Mouse (Mus musculus) intestine, postnatal 0 days (tissue): ENCODE data around the gene Sh3bp4. TPM values are rescaled to one million over a fixed set of nuclear protein-coding genes. Genes with fewer than 3 reads are reported as not detected.

Experiments
- ATAC-seq: fragments of 200-750 bp; cut with Nextera tagmentation; 2 replicates; pipeline ENCODE4 v1.8.0; 2017; ENCODE audit warnings: mild to moderate bottlenecking, moderate TSS enrichment, moderate library complexity
- H3K27ac ChIP-seq: fragments of 300-500 bp; sonication (generic); 2 replicates; pipeline ENCODE4 v1.5.1; 2014; ENCODE audit warnings: mild to moderate bottlenecking, low read depth, low read length, moderate library complexity
- H3K27me3 ChIP-seq: fragments of 300-500 bp; sonication (generic); replicated peaks from 2 replicates; pipeline ENCODE4 v1.6.1; 2014; ENCODE audit warnings: low read length, mixed read lengths; ENCODE audit not compliant: control insufficient read depth, insufficient read depth
- H3K36me3 ChIP-seq: fragments of 300-500 bp; sonication (generic); 2 replicates; pipeline ENCODE4 v1.6.1; 2014; ENCODE audit warnings: mild to moderate bottlenecking, moderate library complexity; ENCODE audit not compliant: control insufficient read depth, insufficient read depth
- H3K4me1 ChIP-seq: fragments of 300-500 bp; sonication (generic); replicated peaks from 2 replicates; pipeline ENCODE4 v1.6.1; 2014; ENCODE audit warnings: antibody characterized with exemption, low read length, mixed read lengths; ENCODE audit not compliant: control insufficient read depth, insufficient read depth
- H3K4me2 ChIP-seq: fragments of 300-500 bp; sonication (generic); replicated peaks from 2 replicates; pipeline ENCODE4 v1.6.1; 2014; ENCODE audit warnings: low read depth, mild to moderate bottlenecking, moderate library complexity
- H3K4me3 ChIP-seq: fragments of 300-500 bp; sonication (generic); 2 replicates; pipeline ENCODE4 v1.5.1; 2014; ENCODE audit warnings: low read depth, low read length
- H3K9ac ChIP-seq: fragments of 300-500 bp; sonication (generic); 2 replicates; pipeline ENCODE4 v1.6.1; 2014; ENCODE audit warnings: mild to moderate bottlenecking, low read depth, low read length
- H3K9me3 ChIP-seq: fragments of 300-500 bp; sonication (generic); 2 replicates; pipeline ENCODE4 v1.6.1; 2016; ENCODE audit warnings: mixed run types; ENCODE audit not compliant: control insufficient read depth
- CTCF ChIP-seq: sonication (generic); IDR thresholded peaks from 2 replicates; pipeline ENCODE4 v1.5.1; 2016; ENCODE audit warnings: low read depth, mild to moderate bottlenecking, control low read depth, antibody characterized with exemption, moderate library complexity
- WGBS: fragments of 180-500 bp; shearing (Covaris S2); extraction: QIAGEN DNeasy Blood & Tissue Kit; methylation state at CpG from one replicate; pipeline ENCODE4 v1.1.7; 2014; 5-methylcytosine and 5-hydroxymethylcytosine counted together
- polyA plus RNA-seq: library from polyadenylated mRNA; unstranded; fragments of >200 nt; fragmentation: Nextera tagmentation; extraction: Ambion mirVana; gene quantifications from 2 replicates; pipeline ENCODE4 v1.2.1, GENCODE M21; 2015

Gene Sh3bp4
- polyA plus RNA-seq, 1 experiment from 2014 or later, result 6.1 TPM

DNA sequence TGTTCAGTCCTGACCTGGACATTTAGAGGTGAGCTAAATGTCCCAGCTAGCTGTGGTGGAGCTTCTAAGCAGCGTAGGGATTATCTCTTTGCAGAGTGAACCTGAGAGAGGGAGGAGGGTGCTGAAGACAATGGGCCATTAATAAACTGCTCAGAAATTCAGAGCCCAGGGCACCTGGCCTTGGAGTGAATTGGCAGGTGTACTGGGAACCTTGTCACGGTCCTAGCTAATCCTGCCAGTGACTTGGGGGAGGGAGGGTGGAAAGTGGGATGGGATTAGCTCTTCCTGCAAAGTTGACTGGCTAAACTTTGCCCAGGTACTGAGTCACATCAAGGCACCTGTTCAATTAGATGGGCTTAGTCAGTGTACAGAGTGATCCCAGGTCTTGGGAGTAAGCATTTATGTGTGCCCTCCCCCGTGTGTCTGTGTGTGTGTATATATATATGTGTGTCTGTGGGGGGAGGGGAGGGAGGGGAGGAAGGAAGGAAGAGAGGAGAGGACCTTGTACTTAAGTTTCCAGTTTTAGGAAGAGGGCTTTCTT lies 18.6 kb downstream of the Sh3bp4 start:
- Histone ChIP-seq H3K9me3 (no peaks in the 10 kb centered on the region), H3K36me3 (no peaks in the 10 kb centered on the region), H3K4me2 (no peak overlapping the region), H3K4me3 (no peak overlapping the region), H3K27me3 (no peaks in the 10 kb centered on the region), H3K27ac (no peak overlapping the region), H3K4me1 (peaks cover 21% of the 10 kb centered on the region), H3K9ac (no peak overlapping the region)
- 22% methylated on average over 3 of the region's 3 CpGs for WGBS
- peak; percentile 61 for ATAC-seq
- no peak for TF ChIP-seq CTCF

DNA sequence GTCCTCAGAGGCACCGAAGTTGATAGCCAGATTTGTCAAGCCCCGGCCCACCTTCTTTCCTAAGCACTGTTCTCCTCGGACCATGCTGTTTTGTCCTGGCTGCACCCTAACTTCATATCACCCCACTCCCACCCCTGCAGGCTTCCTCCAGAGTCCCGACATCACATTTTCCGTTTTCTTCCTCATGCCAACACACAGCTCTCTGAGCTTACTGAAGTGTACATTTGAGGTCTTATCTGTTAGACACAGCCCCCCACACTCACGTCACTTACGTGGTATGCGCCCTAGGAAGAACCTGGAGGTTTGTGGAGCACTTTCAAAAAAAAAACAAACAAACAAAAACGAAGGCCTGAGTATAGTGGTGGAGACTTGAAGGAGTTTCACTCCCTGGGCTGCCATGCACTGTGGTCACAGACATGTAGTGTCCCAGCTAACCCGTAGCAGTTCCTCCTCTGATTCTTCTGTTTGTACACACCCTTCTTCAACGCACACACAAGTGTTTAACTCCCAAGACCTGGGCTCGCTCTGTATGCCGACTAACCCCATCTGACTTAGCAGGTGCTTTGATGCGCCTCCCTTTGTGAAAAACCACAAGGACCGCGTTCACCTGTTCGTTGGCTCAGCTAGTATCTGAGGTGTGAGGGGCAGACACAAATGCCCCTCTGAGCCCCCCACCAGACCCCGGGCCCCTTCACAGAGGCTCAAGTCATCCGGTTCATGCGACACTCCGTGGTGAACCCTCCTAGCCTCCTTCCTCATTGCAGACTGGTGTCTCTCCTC lies 19.8 kb downstream of the Sh3bp4 start:
- H3K9ac ChIP-seq, result no peak overlapping the region
- no peaks in the 10 kb centered on the region for H3K36me3 ChIP-seq
- WGBS, result 55% methylated on average over 21 of the region's 21 CpGs
- no peak overlapping the region for H3K4me3 ChIP-seq
- no peaks in the 10 kb centered on the region for H3K27me3 ChIP-seq
- peaks cover 21% of the 10 kb centered on the region for H3K4me1 ChIP-seq
- TF ChIP-seq CTCF, result no peak
- ATAC-seq, result no peak
- no peaks in the 10 kb centered on the region for H3K9me3 ChIP-seq
- H3K4me2 ChIP-seq, result no peak overlapping the region
- H3K27ac ChIP-seq, result no peak overlapping the region

DNA sequence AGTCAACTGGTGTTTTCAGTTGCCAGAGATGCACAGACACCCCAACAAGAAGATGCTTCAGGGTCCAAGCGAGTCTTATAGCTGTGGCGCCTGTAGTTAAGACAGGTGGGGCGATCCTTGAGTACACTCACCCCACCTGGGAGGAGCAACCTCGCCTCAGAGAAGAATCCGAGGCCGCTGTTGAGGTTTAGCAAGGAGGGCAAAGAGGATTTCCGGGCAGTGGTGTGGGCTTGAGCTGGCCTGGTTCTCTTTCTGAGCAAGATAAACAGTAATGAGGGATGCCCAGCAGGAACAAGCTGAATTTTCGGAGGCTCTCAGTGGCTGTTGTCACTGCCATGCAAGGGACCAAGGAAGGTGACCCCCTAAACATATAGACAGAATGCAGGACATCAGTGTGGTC lies 20.5 kb downstream of the Sh3bp4 start:
- 47% methylated on average over 8 of the region's 8 CpGs for WGBS
- Histone ChIP-seq H3K4me3 (no peak overlapping the region), H3K36me3 (no peaks in the 10 kb centered on the region), H3K27ac (no peak overlapping the region), H3K4me1 (peaks cover 21% of the 10 kb centered on the region), H3K4me2 (no peak overlapping the region), H3K9me3 (no peaks in the 10 kb centered on the region), H3K9ac (no peak overlapping the region), H3K27me3 (no peaks in the 10 kb centered on the region)
- ATAC-seq, result peak; percentile 25; the same call in 1 of the 2 replicates
- no peak for TF ChIP-seq CTCF

DNA sequence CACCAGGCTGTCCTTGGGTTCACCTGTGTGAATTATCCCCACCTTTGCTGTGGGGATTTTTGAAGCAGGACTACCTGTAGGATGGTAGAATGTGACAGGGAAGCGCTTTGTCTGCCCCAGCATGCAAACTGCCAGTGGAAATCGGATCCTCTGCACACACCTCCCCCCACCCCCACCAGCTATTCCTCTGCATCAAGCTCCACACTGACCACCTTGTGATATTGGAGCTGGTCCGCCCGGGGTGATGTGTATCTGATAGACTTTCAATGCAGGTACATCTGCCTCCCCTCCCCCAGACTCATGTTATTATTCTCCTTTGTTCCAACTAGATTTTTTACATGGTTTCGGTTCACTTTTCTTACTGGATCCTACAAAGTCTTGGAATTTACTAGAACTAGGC lies 21.8 kb downstream of the Sh3bp4 start:
- Histone ChIP-seq H3K36me3 (no peaks in the 10 kb centered on the region), H3K9me3 (no peaks in the 10 kb centered on the region), H3K4me3 (no peak overlapping the region), H3K27ac (no peak overlapping the region), H3K27me3 (no peaks in the 10 kb centered on the region), H3K4me2 (no peak overlapping the region), H3K9ac (no peak overlapping the region), H3K4me1 (peaks cover 21% of the 10 kb centered on the region)
- ATAC-seq, result no peak
- WGBS, result 61% methylated on average over 5 of the region's 5 CpGs
- TF ChIP-seq CTCF, result no peak

DNA sequence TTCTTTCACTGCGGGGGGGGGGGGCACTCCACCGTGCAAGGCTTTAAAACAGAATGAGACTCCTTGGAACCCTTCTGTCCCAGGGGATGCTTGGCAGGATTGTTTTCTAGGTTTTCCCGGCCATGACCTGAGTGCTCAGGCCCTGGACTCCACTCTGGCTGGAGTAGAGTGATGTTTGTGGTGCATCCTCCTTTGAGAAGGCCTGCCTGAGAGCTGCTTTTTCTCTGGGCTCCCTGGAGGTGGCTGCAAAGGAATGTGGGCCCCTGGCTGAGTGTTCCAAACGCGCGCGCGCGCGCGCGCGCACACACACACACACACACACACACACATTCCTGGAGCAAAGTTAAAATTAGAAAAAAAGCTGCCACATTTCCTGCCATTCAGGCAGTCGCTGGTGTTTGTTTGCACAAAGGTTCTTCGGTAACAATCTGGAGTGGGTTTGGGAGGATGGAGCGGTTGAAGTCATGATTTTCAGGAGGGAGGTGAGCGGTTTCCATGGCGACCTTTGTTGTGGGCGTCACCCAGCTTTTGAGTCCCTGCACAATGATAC lies 22.3 kb downstream of the Sh3bp4 start:
- WGBS, result 16% methylated on average over 19 of the region's 19 CpGs

DNA sequence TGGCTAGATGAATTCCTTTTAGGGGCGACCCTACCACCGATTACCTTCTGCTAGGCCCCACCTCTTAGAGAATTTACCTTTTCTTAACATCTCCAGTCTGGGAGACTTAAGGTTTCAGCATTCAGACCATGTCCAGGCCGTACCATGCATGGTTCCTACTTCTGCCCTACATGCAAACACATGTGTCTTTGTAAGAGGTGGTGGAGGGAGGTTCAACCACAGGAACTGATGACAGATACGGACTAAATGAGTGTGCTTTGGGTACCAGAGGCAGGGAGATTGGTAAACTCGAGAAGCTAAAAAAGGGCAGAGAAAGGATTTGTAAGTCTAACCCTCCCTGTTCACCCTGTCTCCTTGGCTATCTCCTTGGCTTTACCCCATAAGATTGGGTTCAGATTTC lies 23.5 kb downstream of the Sh3bp4 start:
- Histone ChIP-seq H3K9ac (no peak overlapping the region), H3K4me1 (peaks cover 21% of the 10 kb centered on the region), H3K36me3 (no peaks in the 10 kb centered on the region), H3K4me3 (no peak overlapping the region), H3K27ac (no peak overlapping the region), H3K27me3 (no peaks in the 10 kb centered on the region), H3K4me2 (no peak overlapping the region), H3K9me3 (no peaks in the 10 kb centered on the region)
- ATAC-seq, result no peak
- 73% methylated on average over 5 of the region's 5 CpGs for WGBS
- TF ChIP-seq CTCF, result no peak

More for the DNA sequence above, 22.3 kb downstream of the Sh3bp4 start:
- no peak overlapping the region for H3K27ac ChIP-seq
- no peak for ATAC-seq
- peaks cover 21% of the 10 kb centered on the region for H3K4me1 ChIP-seq
- H3K4me2 ChIP-seq, result peak overlapping the region; percentile 38
- no peaks in the 10 kb centered on the region for H3K9me3 ChIP-seq
- no peak overlapping the region for H3K9ac ChIP-seq
- no peak overlapping the region for H3K4me3 ChIP-seq
- H3K36me3 ChIP-seq, result no peaks in the 10 kb centered on the region
- TF ChIP-seq CTCF, result 0 out of 2 replicates have a peak, but pooled peaks have one; percentile 9
- no peaks in the 10 kb centered on the region for H3K27me3 ChIP-seq
